Mouse (Mus musculus) embryo, embryonic 11 days (tissue): ENCODE data around the gene Olfr1294.

Experiments
- DNase-seq: peaks from one replicate; pipeline ENCODE4 v3.0.0-alpha.2; 2015

Olfr1294 gene

GRCm38 (mm10) chr2:111540191-111540590 lies at the start of gene Olfr1294:
Gene Olfr1294, minus strand, starts transcription at chr2:111540291.
- DNase-seq = no peak

GRCm38 (mm10) chr2:111569581-111569980 lies 29.5 kb upstream of the Olfr1294 start, which contains the start of gene Olfr1295:
Gene Olfr1295, minus strand, starts transcription at chr2:111569681.
- DNase-seq = no peak

- DNase-seq = no peak
These were observed 15.2 kb downstream of the Olfr1294 start, which contains the start of gene Olfr1293-ps for GRCm38 (mm10) chr2:111524903-111525302. Gene Olfr1293-ps, plus strand, starts transcription at chr2:111525203.

- no peak for DNase-seq
These were observed 22.6 kb downstream of the Olfr1294 start for GRCm38 (mm10) chr2:111517451-111517850.

DNA sequence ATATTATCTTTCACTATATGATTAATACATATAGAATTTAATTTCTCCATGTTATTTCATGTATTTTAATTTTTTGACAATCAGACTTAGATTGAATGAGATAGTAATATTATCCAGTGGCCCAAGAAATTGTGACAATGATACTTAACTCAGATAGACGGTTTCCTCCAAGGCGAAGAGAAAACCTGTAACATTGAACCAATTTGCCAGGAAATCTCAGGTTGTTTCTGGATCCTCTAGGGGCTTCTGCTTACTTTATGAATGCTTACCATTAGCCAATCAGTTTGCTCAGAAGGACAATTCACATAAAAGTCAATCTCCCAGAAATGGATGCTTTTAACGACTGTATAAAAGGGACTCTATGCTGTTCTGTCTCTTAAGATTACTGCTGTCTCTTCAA lies 43.2 kb downstream of the Olfr1294 start, which contains the start of gene Olfr1291-ps1:
TSS of gene Olfr1291-ps1 (plus strand) at position 301 of the 400 bp plus-strand sequence.
- DNase-seq = no peak

DNA sequence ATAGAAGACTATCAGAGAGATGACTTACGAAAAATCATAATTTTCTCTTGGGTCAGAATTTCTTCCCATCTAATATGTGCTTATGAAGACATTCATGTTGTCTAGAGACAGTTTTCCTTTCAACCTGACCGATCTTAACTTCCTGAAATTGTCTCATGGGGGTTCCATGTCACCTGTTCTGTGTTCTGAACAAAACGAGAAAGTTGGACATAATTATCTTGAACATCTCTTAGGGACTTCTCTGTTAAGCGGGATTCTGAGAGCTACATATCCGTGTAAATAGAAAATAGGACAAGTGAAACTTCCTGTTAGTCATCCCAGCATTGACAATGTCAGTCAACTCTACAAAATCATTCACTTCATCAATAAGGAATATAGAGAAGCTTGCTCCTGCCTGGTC lies 46.4 kb downstream of the Olfr1294 start, which contains the start of gene Olfr1290:
TSS of gene Olfr1290 (minus strand) at position 101 of the 400 bp plus-strand sequence.
- DNase-seq = no peak
